Mouse (Mus musculus): ENCODE results near the gene Rest. TPM values are rescaled to one million over a fixed set of nuclear protein-coding genes. Genes with fewer than 3 reads are reported as not detected.

The Rest gene
- total RNA-seq (2023), result 10 to 100 TPM; 61.3 to 72.9 TPM

GRCm38 (mm10) chr5:77265081-77265670 is at the start of gene Rest:
Gene Rest, plus strand, starts transcription at chr5:77265491.

GRCm38 (mm10) chr5:77309924-77310772 is 44.9 kb downstream of the Rest start, which contains the start of the genes Noa1 and Polr2b:
Gene Noa1, minus strand, starts transcription at chr5:77310084.
Gene Polr2b, plus strand, starts transcription at chr5:77310147.

Other genes starting within 250 kb of the Rest start
- not detected for gene Thegl, start 249.5 kb upstream of the Rest start, total RNA-seq (2023)
- gene Hopx, start 150.4 kb upstream of the Rest start, total RNA-seq (2023), result 10 to 100 TPM; 19.7 to 22.7 TPM
- gene Spink2, start 54.0 kb upstream of the Rest start, total RNA-seq (2023), result not detected
- gene Noa1, start 44.6 kb downstream of the Rest start, total RNA-seq (2023), result 10 to 100 TPM; 24.0 to 37.5 TPM
- gene Polr2b, start 44.7 kb downstream of the Rest start, total RNA-seq (2023), result 10 to 100 TPM; 68.6 to 75.1 TPM
- under 1 TPM in 1 of 2 experiments, not detected in 1; 0.49 TPM for gene Igfbp7, start 142.6 kb downstream of the Rest start, total RNA-seq (2023)

All from B cell, adult 67 days (primary cell).